Mouse (Mus musculus) left cerebral cortex, adult 2 months (tissue): ENCODE results near the gene Uck2. TPM values are rescaled to one million over a fixed set of nuclear protein-coding genes. Genes with fewer than 3 reads are reported as not detected.
A peak's percentile ranks its signal among the peaks of the same experiment; 100 is the strongest.

Experiments used
- DNase-seq, 2 experiments: peaks; one replicate each; pipeline ENCODE4 v3.0.0; 2021 to 2022; ENCODE audit warnings: low spot score in 2 of 2, mixed read lengths in 1 of 2; ENCODE audit errors: extremely low spot score in 1 of 2
- H3K27ac ChIP-seq: fragments of 200-600 bp; 2 replicates; pipeline ENCODE4 v1.8.1; 2022
- H3K4me3 ChIP-seq: fragments of 200-600 bp; 2 replicates; pipeline ENCODE4 v1.8.1; 2022
- CTCF ChIP-seq: fragments of 200-600 bp; IDR thresholded peaks from 2 replicates; pipeline ENCODE4 v1.8.1; 2022; ENCODE audit warnings: antibody characterized with exemption, mild to moderate bottlenecking, moderate library complexity
- intact Hi-C: fragments of 180-260 bp; cut with DNase I; formaldehyde crosslinking; loops from one replicate; pipeline ENCODE4 v1.15.1; 2025
- total RNA-seq, 2 experiments: library from RNA; stranded (reverse); gene quantifications; 2 replicates each; pipeline ENCODE4 v1.2.3; 2021

Gene Uck2
- total RNA-seq, 2 experiments from 2014 or later, result 30.9 to 42.1 TPM

DNA sequence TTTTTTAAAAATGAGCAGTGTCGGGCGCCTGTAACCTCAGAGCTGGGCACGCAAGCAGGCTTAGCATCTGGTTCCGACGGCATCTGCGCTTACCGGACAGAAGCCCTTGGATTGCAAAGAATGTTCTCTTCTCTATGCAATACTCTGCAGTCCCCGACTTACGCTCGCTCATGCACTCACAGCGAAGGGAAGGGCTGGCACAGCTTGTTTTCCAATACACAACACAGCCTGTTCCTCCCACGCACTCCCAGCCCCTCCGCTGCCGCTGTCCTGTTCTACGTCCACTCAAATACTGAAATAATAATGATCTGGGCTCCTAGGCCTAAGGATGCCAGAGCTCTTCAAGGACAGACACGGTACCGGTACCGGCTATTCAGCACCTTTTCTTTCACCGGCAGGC is 35.9 kb downstream of the Uck2 start:
- DNase-seq, result no peak
- Histone ChIP-seq H3K4me3 (no peak overlapping the region), H3K27ac (no peak overlapping the region; the same call in 1 of the 2 replicates)
- intact Hi-C loops, result no loop called here
- no peak for TF ChIP-seq CTCF

DNA sequence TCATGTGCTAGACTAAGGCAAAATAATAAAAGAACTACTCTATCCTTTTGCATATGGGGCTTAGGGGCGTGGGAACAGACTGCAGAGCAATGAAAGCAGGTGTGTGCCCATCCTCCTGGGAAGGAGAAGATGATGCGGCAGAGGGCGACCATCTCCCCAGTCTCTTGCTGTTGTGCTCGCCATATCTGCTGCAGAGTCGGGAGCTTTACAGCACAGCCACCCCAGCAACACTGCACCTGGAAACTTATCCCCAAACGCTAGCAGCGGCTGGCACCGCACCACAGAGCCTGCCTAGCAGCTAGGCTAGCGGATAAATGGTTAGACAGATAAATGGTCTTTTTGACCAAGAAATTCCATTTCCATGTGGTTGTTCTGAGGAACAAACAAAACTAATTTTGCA is 37.2 kb downstream of the Uck2 start:
- Histone ChIP-seq H3K4me3 (no peak overlapping the region), H3K27ac (peak overlapping the region; percentile 7; the same call in 1 of the 2 replicates)
- intact Hi-C loops, result no loop called here
- no peak for TF ChIP-seq CTCF
- no peak for DNase-seq

DNA sequence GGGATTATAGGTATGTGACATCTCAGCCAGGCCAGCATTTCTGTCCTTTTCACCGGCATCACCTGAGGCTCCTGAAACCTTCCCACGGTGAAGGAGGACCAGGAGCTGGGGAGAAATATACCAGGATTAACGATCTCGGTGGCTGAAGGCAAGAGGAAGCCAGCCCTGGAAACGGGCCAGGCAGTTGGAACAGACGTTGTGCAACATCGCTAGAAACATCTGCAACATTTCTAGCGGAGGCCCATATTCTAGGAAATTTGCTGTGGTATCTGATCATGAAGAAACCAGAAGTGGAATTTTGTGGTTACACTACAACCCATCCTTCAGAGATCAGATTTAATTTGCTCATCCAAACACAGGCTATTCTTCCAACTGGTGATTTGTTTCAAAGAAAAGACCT is 38.1 kb downstream of the Uck2 start:
- no peak for TF ChIP-seq CTCF
- no peak overlapping the region for H3K4me3 ChIP-seq
- H3K27ac ChIP-seq, result peak overlapping the region; percentile 7; the same call in 1 of the 2 replicates
- intact Hi-C loops, result no loop called here
- DNase-seq, result no peak

DNA sequence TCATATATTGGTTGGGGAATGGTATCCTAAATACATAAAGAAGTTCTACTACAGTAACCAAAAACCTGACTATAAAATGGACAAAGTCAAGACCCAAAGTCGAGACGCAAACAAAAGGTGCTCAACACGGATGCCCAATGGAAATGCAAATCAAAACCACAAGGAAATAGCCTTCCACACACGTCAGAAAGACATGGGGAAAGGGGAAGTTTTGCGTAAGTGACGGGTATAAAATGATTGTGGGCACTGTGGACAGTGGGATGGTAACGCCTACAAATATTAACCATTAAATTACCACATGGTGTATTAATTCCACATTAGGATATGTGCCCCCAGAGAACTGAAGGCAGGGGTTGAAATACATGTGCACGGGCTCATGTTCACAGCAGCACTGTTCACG is 38.8 kb downstream of the Uck2 start:
- intact Hi-C loops, result no loop called here
- no peak for DNase-seq
- H3K27ac ChIP-seq, result no peak overlapping the region
- no peak for TF ChIP-seq CTCF
- H3K4me3 ChIP-seq, result no peak overlapping the region

DNA sequence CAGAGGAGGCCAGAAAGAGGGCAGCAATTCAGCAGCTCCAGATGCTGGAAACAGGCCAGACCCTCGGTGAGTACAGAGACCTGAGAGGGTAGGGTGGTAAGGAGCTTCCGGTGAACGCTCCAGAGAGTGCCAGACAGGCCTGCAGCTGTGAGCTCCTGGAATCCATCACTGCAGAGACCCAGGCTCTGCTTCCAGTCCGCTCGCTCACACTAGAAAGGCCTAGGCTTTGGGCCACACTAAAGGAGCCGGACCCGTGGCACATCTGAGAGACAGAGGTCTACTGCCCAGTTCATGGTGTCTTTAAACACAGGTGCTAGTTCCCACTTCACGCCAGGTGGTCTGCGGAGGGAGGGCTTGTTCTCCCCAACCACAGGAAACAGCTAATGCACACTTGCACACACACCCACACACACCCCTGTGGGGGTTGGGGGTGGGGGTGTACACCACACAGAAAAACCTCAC is 39.9 kb downstream of the Uck2 start:
- no peak for TF ChIP-seq CTCF
- intact Hi-C loops, result no loop called here
- DNase-seq, result no peak

DNA sequence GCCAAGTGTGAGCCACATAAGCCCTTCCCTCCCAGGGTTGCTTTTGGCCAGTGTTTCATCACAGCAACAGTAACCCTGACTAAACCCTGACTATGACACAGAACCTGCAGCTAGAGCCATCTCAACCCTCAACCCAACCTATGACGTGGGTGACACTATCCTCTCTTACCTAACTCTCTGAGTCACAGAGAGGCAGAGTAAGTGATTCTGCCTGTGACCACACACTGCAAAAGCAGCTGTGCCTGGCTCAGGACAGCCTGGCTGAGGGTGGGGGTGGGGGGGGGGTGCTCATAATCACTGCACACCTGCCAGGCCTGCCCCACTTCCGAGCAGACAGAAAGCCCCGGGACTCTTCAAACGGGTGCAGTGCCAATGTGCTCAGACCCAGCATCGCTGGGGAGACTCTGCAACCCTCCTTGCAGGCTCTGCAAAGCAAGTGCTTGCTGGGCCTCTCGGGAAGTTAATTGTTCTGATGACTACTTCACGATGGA is 42.9 kb downstream of the Uck2 start:
- Histone ChIP-seq H3K27ac (no peak overlapping the region), H3K4me3 (no peak overlapping the region)
- intact Hi-C loops, result loop anchor here (5.0 kb wide), 1 partner anchor 40 kb away; no protein-coding TSS in a partner anchor
- TF ChIP-seq CTCF, result no peak
- DNase-seq, result no peak

More for the DNA sequence above, 39.9 kb downstream of the Uck2 start:
- Histone ChIP-seq H3K4me3 (no peak overlapping the region), H3K27ac (no peak overlapping the region)

DNA sequence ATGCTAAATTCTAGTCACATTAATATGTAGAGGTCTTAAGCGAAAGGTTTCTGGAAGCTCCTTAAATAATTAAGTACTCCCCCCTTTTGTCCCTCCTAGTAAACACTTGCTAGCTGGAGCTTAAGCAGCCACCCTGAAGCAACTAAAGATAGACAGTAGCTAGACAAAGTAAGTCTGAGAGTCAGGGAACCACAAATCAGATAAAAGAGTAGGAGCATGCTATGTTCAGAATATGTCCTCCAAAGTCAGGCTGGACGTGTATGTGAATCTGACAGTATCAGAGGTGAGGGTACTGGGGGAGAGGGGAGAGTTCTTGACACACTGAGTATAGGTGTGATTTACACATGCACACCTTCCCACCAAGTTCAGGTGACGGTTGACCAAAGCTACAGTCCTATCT is 43.6 kb downstream of the Uck2 start:
- intact Hi-C loops, result loop anchor here (5.0 kb wide), 1 partner anchor 41 kb away; no protein-coding TSS in a partner anchor
- no peak for DNase-seq
- TF ChIP-seq CTCF, result no peak
- Histone ChIP-seq H3K27ac (no peak overlapping the region), H3K4me3 (no peak overlapping the region)

DNA sequence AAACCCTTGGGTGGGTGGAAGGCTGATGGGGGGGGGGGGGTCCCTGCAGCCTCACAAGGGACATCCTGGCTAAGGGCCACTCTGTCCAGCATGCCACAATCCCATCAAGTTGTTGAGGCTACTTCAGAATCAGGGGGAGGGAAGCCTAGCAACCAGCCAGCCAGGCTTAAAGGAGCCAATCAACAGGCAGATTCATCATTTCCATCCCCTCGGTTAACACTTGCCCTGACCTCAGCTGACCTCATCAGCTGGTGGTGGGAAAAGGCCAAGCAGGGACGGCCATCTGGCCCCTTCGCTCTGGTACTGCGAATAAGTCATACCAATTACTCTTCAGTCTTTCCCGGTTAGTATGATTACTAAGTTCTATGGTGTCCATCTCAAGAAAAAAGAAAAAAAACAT is 44.8 kb downstream of the Uck2 start:
- DNase-seq, result no peak
- intact Hi-C loops, result loop anchor here (1.0 to 5.0 kb wide), 2 partner anchors 19 to 42 kb away; no protein-coding TSS in a partner anchor
- Histone ChIP-seq H3K4me3 (no peak overlapping the region), H3K27ac (no peak overlapping the region)
- no peak for TF ChIP-seq CTCF

DNA sequence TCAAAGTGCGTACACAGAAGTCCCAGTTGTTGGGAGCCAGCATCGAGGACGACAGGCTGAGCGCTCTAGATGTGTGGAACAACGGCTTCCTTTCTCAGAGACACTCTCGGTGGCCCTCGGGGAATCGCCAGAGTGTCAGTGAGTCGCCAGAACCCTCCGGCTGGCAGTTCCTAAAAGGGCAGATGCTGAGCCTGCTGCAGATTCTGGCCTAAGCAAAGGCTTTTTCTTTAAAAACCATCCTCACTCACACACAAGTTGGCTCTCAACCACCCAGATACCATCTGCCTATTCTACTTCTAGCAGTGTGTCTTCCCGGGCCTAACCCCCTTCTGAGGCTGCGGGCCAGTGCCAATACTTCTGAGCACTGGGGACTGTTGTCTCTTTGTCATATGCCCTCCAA is 45.2 kb downstream of the Uck2 start:
- TF ChIP-seq CTCF, result no peak
- intact Hi-C loops, result loop anchor here (1.0 to 5.0 kb wide), 2 partner anchors 19 to 42 kb away; no protein-coding TSS in a partner anchor
- H3K27ac ChIP-seq, result peak overlapping the region; percentile 30; the same call in 1 of the 2 replicates
- no peak overlapping the region for H3K4me3 ChIP-seq
- peak; percentile 38 to 43 for DNase-seq

DNA sequence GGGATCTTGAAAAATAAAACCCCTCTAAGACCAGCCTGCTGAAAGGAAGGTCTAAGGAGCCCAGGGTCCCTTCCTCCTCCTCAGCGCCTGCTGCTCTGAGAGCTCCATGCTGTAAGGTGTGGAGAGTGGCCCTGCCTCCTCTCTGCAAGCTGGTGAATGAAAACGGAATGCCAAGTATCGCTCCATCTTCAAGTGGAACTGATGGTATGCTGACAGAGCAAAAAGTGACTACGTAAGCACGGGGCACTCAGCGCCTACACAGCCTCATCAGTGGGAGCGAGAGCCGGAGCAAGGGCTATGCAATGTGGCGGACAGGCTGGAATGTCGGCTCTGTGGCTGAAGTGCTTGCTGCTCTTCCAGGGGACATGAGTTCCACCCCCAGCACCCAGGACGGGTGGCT is 47.3 kb downstream of the Uck2 start:
- TF ChIP-seq CTCF, result no peak
- intact Hi-C loops, result no loop called here
- DNase-seq, result no peak
- H3K27ac ChIP-seq, result no peak overlapping the region
- H3K4me3 ChIP-seq, result no peak overlapping the region

DNA sequence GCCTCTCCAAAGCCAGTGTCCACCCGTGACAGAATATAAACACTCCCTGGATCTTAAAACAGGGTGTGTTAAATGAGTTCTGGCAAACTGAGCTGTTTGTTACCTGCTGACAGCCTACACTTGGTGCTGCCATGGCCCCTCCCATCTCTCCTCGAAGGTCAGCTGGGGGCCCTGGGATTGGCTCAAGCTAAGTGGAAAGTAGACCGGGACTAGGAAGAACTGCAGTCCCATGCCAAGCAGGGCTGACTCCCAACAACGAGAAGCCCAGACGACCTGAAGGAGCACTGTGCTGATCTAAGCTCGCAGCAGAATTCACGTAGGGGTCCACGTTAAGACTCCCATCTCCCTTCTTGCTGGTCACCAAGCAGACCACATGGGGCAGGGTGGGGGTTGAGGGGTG is 48.3 kb downstream of the Uck2 start:
- Histone ChIP-seq H3K27ac (no peak overlapping the region), H3K4me3 (no peak overlapping the region)
- DNase-seq, result no peak
- no peak for TF ChIP-seq CTCF
- intact Hi-C loops, result no loop called here

DNA sequence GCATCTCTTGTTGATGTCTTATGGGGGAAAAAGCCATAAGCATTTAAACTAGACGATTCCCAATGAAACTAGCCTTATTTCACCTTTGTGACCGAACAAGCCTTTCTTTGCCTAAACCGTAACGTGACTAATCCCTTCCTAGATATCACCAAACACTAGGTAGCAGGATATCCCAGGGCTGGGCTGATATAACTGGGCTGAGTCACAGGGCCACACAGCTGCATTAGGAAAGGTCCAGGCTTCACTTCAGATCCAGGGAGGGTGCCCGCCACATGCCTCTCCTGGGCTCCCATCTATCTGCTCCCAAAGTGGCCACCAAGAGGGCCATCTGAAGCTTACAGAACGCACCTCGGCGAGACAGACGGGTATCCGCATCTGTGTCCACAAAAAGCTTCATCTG is 50.8 kb downstream of the Uck2 start:
- Histone ChIP-seq H3K4me3 (no peak overlapping the region), H3K27ac (no peak overlapping the region)
- TF ChIP-seq CTCF, result no peak
- intact Hi-C loops, result no loop called here
- no peak for DNase-seq

DNA sequence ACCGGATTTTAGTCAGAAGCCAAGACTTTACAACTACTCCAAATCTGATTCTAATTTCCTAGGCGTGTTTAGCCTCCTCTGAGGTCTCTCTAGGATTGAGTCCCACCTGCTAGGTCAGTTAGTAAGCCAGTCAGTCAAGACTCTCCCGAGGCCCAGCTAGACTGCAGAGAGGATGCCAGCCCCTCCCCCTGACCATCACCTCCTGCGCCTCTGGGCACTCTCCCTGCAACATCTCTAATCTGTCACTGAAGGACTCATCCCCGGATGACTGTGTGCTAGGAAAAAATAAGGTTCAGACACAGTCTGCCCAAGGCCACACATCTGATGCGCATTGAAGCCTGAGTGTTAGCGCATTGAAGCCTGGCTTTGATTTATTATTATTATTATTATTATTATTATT is 52.2 kb downstream of the Uck2 start:
- no peak overlapping the region for H3K4me3 ChIP-seq
- intact Hi-C loops, result no loop called here

More for the DNA sequence above, 52.2 kb downstream of the Uck2 start:
- H3K27ac ChIP-seq, result no peak overlapping the region
- DNase-seq, result no peak
- TF ChIP-seq CTCF, result no peak
